Mouse (Mus musculus) ES-Bruce4 (cell line): Measurements from ENCODE around the gene Abhd4.

ENCODE experiments used
- CTCF ChIP-seq: IDR thresholded peaks from one replicate; pipeline ENCODE4 v1.8.1; 2011; ENCODE audit warnings: low read depth, low read length
- EP300 ChIP-seq: IDR thresholded peaks from 2 replicates; pipeline ENCODE4 v1.6.1; 2011; ENCODE audit warnings: low read depth, low read length; ENCODE audit not compliant: insufficient read depth
- POLR2A ChIP-seq: IDR thresholded peaks from one replicate; pipeline ENCODE4 v1.8.1; 2011; ENCODE audit warnings: low read length; ENCODE audit not compliant: insufficient read depth

DNA sequence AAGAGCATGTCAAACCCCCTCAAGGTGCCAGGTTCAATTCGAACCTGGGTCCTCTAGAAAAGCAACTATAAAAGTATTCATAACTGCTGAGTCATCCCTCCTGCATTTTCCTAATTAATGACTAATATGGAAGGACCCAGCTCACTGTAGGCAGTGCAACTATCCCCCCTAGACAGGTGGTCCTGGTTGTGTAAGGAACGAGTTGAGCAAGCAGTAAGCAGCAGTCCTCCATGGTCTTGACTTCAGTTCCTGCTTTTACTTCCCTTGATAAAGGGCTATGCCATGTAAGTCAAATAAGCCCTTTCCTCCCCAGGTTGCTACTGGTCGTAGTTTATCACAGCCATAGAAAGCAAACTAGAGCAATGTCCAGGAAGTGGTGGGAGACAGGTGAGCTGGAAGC, 7.8 kb upstream of the Abhd4 start:
- TF ChIP-seq CTCF (no peak), EP300 (no peak), POLR2A (no peak)
